Mouse (Mus musculus) spleen, adult 2 months (tissue): ENCODE measurements around the gene Enpp6.

Experiments
- CTCF ChIP-seq: fragments of 200-500 bp; IDR thresholded peaks from 2 replicates; pipeline ENCODE4 v1.5.1; 2011; ENCODE audit warnings: mild to moderate bottlenecking, inconsistent platforms; ENCODE audit not compliant: insufficient read depth, insufficient read length, insufficient replicate concordance; ENCODE audit errors: extremely low read depth
- POLR2A ChIP-seq: fragments of 200-500 bp; IDR thresholded peaks from 2 replicates; pipeline ENCODE4 v1.6.1; 2011; ENCODE audit warnings: low read depth, low read length, inconsistent platforms

GRCm38 (mm10) chr8:46984647-46985046, 2.0 kb upstream of the Enpp6 start:
- TF ChIP-seq CTCF (no peak), POLR2A (no peak)
